ENCODE assay signal across 9 mouse cellular contexts in the genomic region with DNA sequence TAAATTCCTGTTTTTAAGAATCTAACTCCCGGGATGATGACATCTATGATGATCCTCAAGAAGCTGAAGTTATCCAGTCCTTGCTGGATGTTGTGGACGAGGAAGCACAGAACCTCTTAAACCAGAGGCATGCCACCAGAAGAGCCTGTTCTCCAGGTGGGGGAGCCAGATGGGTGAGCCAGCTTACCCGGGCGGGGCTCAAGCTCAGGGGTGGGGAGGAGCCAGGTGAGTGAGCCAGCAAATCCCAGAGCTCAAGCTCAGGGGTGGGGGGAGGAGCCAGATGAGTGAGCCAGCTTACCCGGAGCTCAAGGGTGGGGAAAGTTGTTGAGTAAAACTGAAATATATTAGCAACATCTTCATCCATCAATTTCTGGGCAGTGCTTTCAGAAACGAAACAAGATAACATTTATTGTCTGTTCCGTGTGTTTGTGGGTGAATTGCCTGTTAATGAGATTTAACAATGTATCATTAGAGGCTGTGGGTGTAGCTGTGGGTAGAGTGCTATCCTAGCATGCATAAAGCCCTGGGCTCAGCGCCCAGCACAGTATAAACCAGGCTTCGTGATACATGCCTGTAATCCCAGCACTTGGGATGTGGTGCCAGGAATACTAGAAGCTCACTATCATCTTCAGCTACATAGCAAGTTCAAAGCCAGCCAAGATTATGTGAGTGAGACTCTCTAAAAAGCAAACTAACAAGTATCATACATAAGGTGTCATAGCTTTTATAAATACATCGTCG. TPM values are rescaled to one million over a fixed set of nuclear protein-coding genes. Genes with fewer than 3 reads are reported as not detected.
A peak's percentile ranks its signal among the peaks of the same experiment; 100 is the strongest.
DNase-seq lines count a peak whose midpoint lies in the region; ATAC-seq and TF ChIP-seq lines count a peak whose summit lies in the region.
"Had no signal": no experiment of that assay in that cellular context is flagged by ENCODE, and none has a peak within 500 bp of the region (broad histone marks: within the 10 kb centered on the region; RNA-seq: fewer than 3 reads in every experiment).

No protein-coding gene starts in this region.

- H3K4me1 ChIP-seq in kidney, adult 2 months (ENCODE audit: control insufficient read depth, insufficient read depth, low read length), result no peaks in the 10 kb centered on the region
- H3K4me1 ChIP-seq in kidney, embryonic 14.5 days (ENCODE audit: control insufficient read depth, insufficient read depth, low read length), result no peaks in the 10 kb centered on the region
- no peaks in the 10 kb centered on the region for H3K4me1 ChIP-seq in ES-Bruce4 (ENCODE audit: control insufficient read depth, insufficient read depth, low read length)

- no peak overlapping the region for H3K27ac ChIP-seq in kidney, adult 2 months (ENCODE audit: insufficient read depth, low read depth, low read length)
- no peak overlapping the region for H3K27ac ChIP-seq in kidney, embryonic 14.5 days (ENCODE audit: low read depth, low read length)
- no peak overlapping the region for H3K27ac ChIP-seq in ES-Bruce4 (ENCODE audit: insufficient read depth, low read length)

- no peak for TF ChIP-seq EP300 in ES-Bruce4 (IDR thresholded peaks at IDR 0.05; ENCODE audit: insufficient read depth, low read depth, low read length)

- H3K4me2 ChIP-seq in kidney, embryonic 14.5 days (replicated peaks; ENCODE audit: low read depth, low read length), result no peak overlapping the region

- no peak overlapping the region for H3K9ac ChIP-seq in kidney, embryonic 14.5 days (ENCODE audit: low read depth, low read length)
- H3K9ac ChIP-seq in ES-Bruce4 (ENCODE audit: low read depth, poor library complexity, severe bottlenecking), result no peak overlapping the region

- ATAC-seq in kidney, embryonic 14.5 days (ENCODE audit: low FRiP score, low TSS enrichment), result no peak

- TF ChIP-seq CTCF in kidney, adult 2 months (conservative IDR thresholded peaks at IDR 0.05; ENCODE audit: insufficient read depth, insufficient read length, low read depth, low read length), result no peak
- TF ChIP-seq CTCF in ES-Bruce4 (IDR thresholded peaks at IDR 0.05; ENCODE audit: low read depth, low read length), result peak; percentile 3
- TF ChIP-seq CTCF in brain, embryonic 14.5 days (IDR thresholded peaks at IDR 0.05; ENCODE audit: borderline replicate concordance, extremely low read depth, insufficient read depth, insufficient read length), result no peak

- 68% methylated on average over 11 of the region's 11 CpGs for whole genome bisulfite sequencing in kidney, adult 2 months
- WGBS in kidney, embryonic 14.5 days, result 71% methylated on average over 11 of the region's 11 CpGs

- H3K36me3 ChIP-seq in kidney, adult 2 months (ENCODE audit: control insufficient read depth, insufficient read depth, low read length), result peaks cover 4% of the 10 kb centered on the region
- peaks cover 42% of the 10 kb centered on the region for H3K36me3 ChIP-seq in kidney, embryonic 14.5 days (ENCODE audit: control insufficient read depth, insufficient read depth, low read length)
- H3K36me3 ChIP-seq in ES-Bruce4 (ENCODE audit: control insufficient read depth, insufficient read depth, low read length, poor library complexity, severe bottlenecking), result no peaks in the 10 kb centered on the region

- no peaks in the 10 kb centered on the region for H3K27me3 ChIP-seq in kidney, adult 2 months (replicated peaks; ENCODE audit: control insufficient read depth, insufficient read depth, low read length)
- no peaks in the 10 kb centered on the region for H3K27me3 ChIP-seq in kidney, embryonic 14.5 days (ENCODE audit: control insufficient read depth, insufficient read depth, low read length)
- no peaks in the 10 kb centered on the region for H3K27me3 ChIP-seq in ES-Bruce4 (ENCODE audit: control insufficient read depth, insufficient read depth, low read length, poor library complexity, severe bottlenecking)

- no peak for TF ChIP-seq POLR2A in kidney, adult 2 months (IDR thresholded peaks at IDR 0.05; ENCODE audit: low read depth, low read length)
- TF ChIP-seq POLR2A in ES-Bruce4 (IDR thresholded peaks at IDR 0.05; ENCODE audit: insufficient read depth, low read length), result no peak
- TF ChIP-seq POLR2A in brain, embryonic 14.5 days (IDR thresholded peaks at IDR 0.05; ENCODE audit: borderline replicate concordance, extremely low read depth, insufficient read depth, insufficient read length, poor library complexity, severe bottlenecking), result no peak

- no peak overlapping the region for H3K4me3 ChIP-seq in kidney, adult 2 months (ENCODE audit: insufficient read depth, low read depth, low read length)
- H3K4me3 ChIP-seq in kidney, embryonic 14.5 days (ENCODE audit: low read length), result no peak overlapping the region
- no peak overlapping the region for H3K4me3 ChIP-seq in ES-Bruce4 (ENCODE audit: low read depth, low read length)

- no peaks in the 10 kb centered on the region for H3K9me3 ChIP-seq in kidney, embryonic 14.5 days (ENCODE audit: control insufficient read depth, low read length)
- H3K9me3 ChIP-seq in ES-Bruce4 (replicated peaks; ENCODE audit: control insufficient read depth, insufficient read depth, low read length, poor library complexity, severe bottlenecking), result no peaks in the 10 kb centered on the region

- DNase-seq in kidney, adult 2 months, result peak; percentile 16
- peak; percentile 58 for DNase-seq in brain, embryonic 14.5 days (ENCODE audit: low read depth)
- peak; percentile 48 for DNase-seq in lung, postnatal 25 days (ENCODE audit: low spot score)
- DNase-seq in spleen, postnatal 4 days (ENCODE audit: low spot score in 2 of 2), result no peak
- no peak for DNase-seq in layer of hippocampus, adult 11-12 months (ENCODE audit: low spot score)
- no peak for DNase-seq in spleen, adult 12 weeks (ENCODE audit: low spot score)
- DNase-seq: cerebellum, adult 9-11 months had no signal

RNA-seq across cellular contexts. Expression of a gene that starts 49.4 kb away (rescaled TPM):
- polyA plus RNA-seq in kidney, adult 2 months (2012; rRNA removed), result 0.80 and 0.88 TPM in 2 replicates
- polyA plus RNA-seq in kidney, embryonic 14.5 days (2014; fragmentation: Nextera tagmentation; extraction: Ambion mirVana), result 0.20 TPM in 1 of 2 replicates, not detected in the other
- polyA plus RNA-seq in ES-Bruce4 (2011; ENCODE audit: insufficient read depth, insufficient read length, low read depth, missing spikeins), result not detected in 2 replicates
- polyA plus RNA-seq in brain, embryonic 14.5 days (2012; rRNA removed), result 0.19 and 0.25 TPM in 2 replicates

Comparison
In these comparisons a context has a peak if more than half of its experiments do, and no peak if none do; other contexts are left out.
1. DNase-seq: peak in kidney, adult 2 months (single experiment), brain, embryonic 14.5 days (single experiment) and lung, postnatal 25 days (single experiment); none in spleen, postnatal 4 days (0 of 2), layer of hippocampus, adult 11-12 months (single experiment) and spleen, adult 12 weeks (single experiment).